Mouse (Mus musculus) granulocyte monocyte progenitor cell, adult 5-6 weeks (primary cell): ENCODE results near the gene Dbx1. TPM values are rescaled to one million over a fixed set of nuclear protein-coding genes. Genes with fewer than 3 reads are reported as not detected.

Experiments
- total RNA-seq, 2 experiments: library from RNA; stranded (forward) in 1 of 2; stranded (reverse) in 1 of 2; fragments of 200-712, 200-1000 nt in 1 of 2; fragments of >200 nt in 1 of 2; fragmentation: Nextera tagmentation in 1 of 2; gene quantifications; 2 replicates each; pipeline ENCODE4 v1.2.3; 2014 to 2017

The Dbx1 gene
- total RNA-seq, 2 experiments from 2014 or later: not detected

Other genes starting within 250 kb of the Dbx1 start
- gene Htatip2, start 122.3 kb upstream of the Dbx1 start, total RNA-seq (2014; fragmentation: Nextera tagmentation): 19.9 and 23.1 TPM in 2 replicates
- 12.7 and 14.2 TPM in 2 replicates for gene Htatip2, start 122.3 kb upstream of the Dbx1 start, total RNA-seq (2017)
- 67.7 and 79.0 TPM in 2 replicates for gene Prmt3, start 141.5 kb upstream of the Dbx1 start, total RNA-seq (2014; fragmentation: Nextera tagmentation)
- gene Prmt3, start 141.5 kb upstream of the Dbx1 start, total RNA-seq (2017): 56.3 and 57.4 TPM in 2 replicates